7 mouse cellular contexts compared by ENCODE assay signal in the genomic region with DNA sequence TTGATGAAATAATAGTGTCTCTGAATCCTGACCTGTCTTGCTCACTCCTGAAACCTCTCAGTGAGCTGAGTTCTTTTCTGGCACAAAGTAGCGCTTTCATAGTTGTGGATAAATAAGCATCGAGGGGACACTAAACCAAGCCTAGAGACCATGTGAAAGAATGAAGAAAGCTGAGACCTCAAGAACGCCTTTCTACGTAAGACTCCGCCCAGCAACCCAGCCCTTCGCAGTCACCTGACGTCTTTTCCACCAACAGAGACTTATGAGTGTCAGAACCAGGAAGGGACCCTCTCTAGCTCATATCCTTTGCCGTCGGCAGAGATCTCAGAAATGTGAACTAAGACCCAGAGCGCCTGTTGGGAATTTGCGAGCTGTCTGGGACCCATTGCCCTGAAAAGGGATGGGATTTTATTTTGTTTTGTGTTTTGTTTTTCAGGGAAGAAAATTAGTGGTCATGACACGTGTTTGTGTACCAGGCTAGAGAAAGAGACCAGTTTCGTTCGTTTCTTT. TPM values are rescaled to one million over a fixed set of nuclear protein-coding genes. Genes with fewer than 3 reads are reported as not detected.
DNase-seq lines count a peak whose midpoint lies in the region; ATAC-seq lines count a peak whose summit lies in the region.

No protein-coding gene starts in this region.

- H3K4me2 ChIP-seq in hindbrain, embryonic 14.5 days (replicated peaks): peak overlapping the region; percentile 63

- H3K4me3 ChIP-seq in hindbrain, embryonic 14.5 days (replicated peaks; ENCODE audit: low read length): peak overlapping the region; percentile 52

- peak; percentile 72 to 77 for DNase-seq in cerebellum, postnatal 14 days
- peak; percentile 55 to 60 for DNase-seq in frontal cortex, postnatal 14 days (ENCODE audit: low spot score in 2 of 2)
- peak; percentile 79 for DNase-seq in hindbrain, embryonic 14.5 days (ENCODE audit: low spot score)
- peak; percentile 64 to 69 for DNase-seq in layer of hippocampus, postnatal 36 days
- peak; percentile 57 for DNase-seq in right cerebral cortex, postnatal 14 days

- peak overlapping the region; percentile 74 for H3K27ac ChIP-seq in hindbrain, embryonic 14.5 days

- 0 out of 2 replicates have a peak, but pooled peaks cover 8% of the 10 kb centered on the region for H3K27me3 ChIP-seq in hindbrain, embryonic 14.5 days (ENCODE audit: control insufficient read depth, insufficient read depth, low read length)

- peak overlapping the region; percentile 46 for H3K9ac ChIP-seq in hindbrain, embryonic 14.5 days

- 0 out of 2 replicates have a peak, but pooled peaks cover 6% of the 10 kb centered on the region for H3K4me1 ChIP-seq in hindbrain, embryonic 14.5 days (replicated peaks; ENCODE audit: control insufficient read depth, insufficient read depth, low read length)

- peak; percentile 83 for ATAC-seq in activated CD4-positive, CD25-positive, alpha-beta regulatory T cell, adult 4 months
- ATAC-seq in hindbrain, embryonic 14.5 days (ENCODE audit: low FRiP score): peak; percentile 82
- peak; percentile 61 for ATAC-seq in megakaryocyte, adult 5-6 weeks (ENCODE audit: poor library complexity, severe bottlenecking)

- no peaks in the 10 kb centered on the region for H3K36me3 ChIP-seq in hindbrain, embryonic 14.5 days (replicated peaks; ENCODE audit: control insufficient read depth, insufficient read depth)

- no peaks in the 10 kb centered on the region for H3K9me3 ChIP-seq in hindbrain, embryonic 14.5 days (ENCODE audit: control insufficient read depth, low read length)

- WGBS in hindbrain, embryonic 14.5 days: 15% methylated on average over 14 of the region's 14 CpGs

RNA-seq across cellular contexts. Expression of a gene that starts 7.7 kb away (rescaled TPM):
- 1 to 10 TPM; 2.0 to 4.1 TPM for polyA plus RNA-seq in activated CD4-positive, CD25-positive, alpha-beta regulatory T cell, adult 4 months (2017; shearing (Covaris generic))
- 15.0 and 15.9 TPM in 2 replicates for polyA plus RNA-seq in hindbrain, embryonic 14.5 days (2014; fragmentation: Nextera tagmentation; extraction: Ambion mirVana)
- 10 to 100 TPM; 24.8 to 26.7 TPM for total RNA-seq in layer of hippocampus, postnatal 36 days (2021)
- total RNA-seq in megakaryocyte, adult 5-6 weeks (2015): 7.5 and 11.1 TPM in 2 replicates
- total RNA-seq in megakaryocyte, adult 5-6 weeks (2017): 23.5 and 26.1 TPM in 2 replicates

RNA-seq across cellular contexts. Expression of a gene that starts 22.8 kb away (rescaled TPM):
- polyA plus RNA-seq in activated CD4-positive, CD25-positive, alpha-beta regulatory T cell, adult 4 months (2017; shearing (Covaris generic)): not detected
- not detected in 2 replicates for polyA plus RNA-seq in hindbrain, embryonic 14.5 days (2014; fragmentation: Nextera tagmentation; extraction: Ambion mirVana)
- not detected for total RNA-seq in layer of hippocampus, postnatal 36 days (2021)
- not detected in 2 replicates for total RNA-seq in megakaryocyte, adult 5-6 weeks (2015)
- not detected in 2 replicates for total RNA-seq in megakaryocyte, adult 5-6 weeks (2017)

Comparison
In these comparisons a context has a peak if more than half of its experiments do, and no peak if none do; other contexts are left out.
1. Peak in every context shown above with its lines: DNase-seq, ATAC-seq, H3K4me3 ChIP-seq and H3K27ac ChIP-seq.